Mouse (Mus musculus) lung, postnatal 0 days (tissue): ENCODE data around the gene Syn1.
A peak's percentile ranks its signal among the peaks of the same experiment; 100 is the strongest.

ENCODE experiments used
- CTCF ChIP-seq: IDR thresholded peaks from 2 replicates; pipeline ENCODE4 v1.5.1; 2016; ENCODE audit warnings: antibody characterized with exemption, mild to moderate bottlenecking
- EP300 ChIP-seq: IDR thresholded peaks from 2 replicates; pipeline ENCODE4 v1.6.1; 2016; ENCODE audit warnings: antibody characterized with exemption, mild to moderate bottlenecking, control low read depth

DNA sequence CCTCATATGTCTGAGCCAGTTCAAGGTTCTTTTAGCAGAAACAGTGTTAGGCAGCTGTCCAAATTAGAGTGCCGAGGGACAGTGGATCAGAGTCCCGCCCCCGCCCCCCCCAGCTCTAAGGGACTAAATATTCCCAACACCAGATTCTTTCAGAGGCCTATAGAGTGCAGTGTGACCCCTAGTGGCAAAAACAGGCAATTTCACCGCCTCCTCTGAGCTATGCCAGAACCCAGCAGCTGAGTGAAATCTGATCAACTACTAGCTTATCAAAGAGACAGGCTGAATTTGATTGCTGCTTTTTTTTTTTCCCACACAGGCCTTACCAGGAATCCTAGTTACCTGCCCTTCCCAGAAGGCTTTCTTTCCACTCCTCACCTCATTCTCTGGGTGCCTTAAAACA is 25.3 kb upstream of the Syn1 start:
- TF ChIP-seq CTCF (peak; percentile 65), EP300 (no peak)
